Mouse (Mus musculus) limb, embryonic 15.5 days (tissue): ENCODE measurements around the gene Rab40b. TPM values are rescaled to one million over a fixed set of nuclear protein-coding genes. Genes with fewer than 3 reads are reported as not detected.
A peak's percentile ranks its signal among the peaks of the same experiment; 100 is the strongest.

Experiments used
- ATAC-seq: fragments of 200-750 bp; cut with Nextera tagmentation; 2 replicates; pipeline ENCODE4 v1.8.0; 2017; ENCODE audit warnings: low read depth, moderate TSS enrichment; ENCODE audit not compliant: insufficient number of reproducible peaks, low FRiP score, low TSS enrichment
- H3K27ac ChIP-seq: fragments of 300-500 bp; sonication (generic); 2 replicates; pipeline ENCODE4 v1.5.1; 2015; ENCODE audit warnings: moderate library complexity, mild to moderate bottlenecking, inconsistent platforms
- H3K27me3 ChIP-seq: fragments of 300-500 bp; sonication (generic); 2 replicates; pipeline ENCODE4 v1.6.1; 2015; ENCODE audit warnings: inconsistent platforms
- H3K36me3 ChIP-seq: fragments of 300-500 bp; sonication (generic); 2 replicates; pipeline ENCODE4 v1.6.1; 2015; ENCODE audit warnings: inconsistent platforms
- H3K4me1 ChIP-seq: fragments of 300-500 bp; sonication (generic); 2 replicates; pipeline ENCODE4 v1.6.1; 2015; ENCODE audit warnings: inconsistent platforms
- H3K4me2 ChIP-seq: fragments of 300-500 bp; sonication (generic); 2 replicates; pipeline ENCODE4 v1.6.1; 2015; ENCODE audit warnings: mild to moderate bottlenecking, inconsistent platforms
- H3K4me3 ChIP-seq: fragments of 300-500 bp; sonication (generic); 2 replicates; pipeline ENCODE4 v1.5.1; 2015; ENCODE audit warnings: mild to moderate bottlenecking, inconsistent platforms
- H3K9ac ChIP-seq: fragments of 300-500 bp; sonication (generic); 2 replicates; pipeline ENCODE4 v1.6.1; 2015; ENCODE audit warnings: inconsistent platforms
- H3K9me3 ChIP-seq: fragments of 300-500 bp; sonication (generic); 2 replicates; pipeline ENCODE4 v1.6.1; 2016; ENCODE audit warnings: inconsistent platforms
- WGBS: fragments of 180-500 bp; shearing (Covaris S2); methylation state at CpG from one replicate; pipeline ENCODE4 v1.1.7; 2015; 5-methylcytosine and 5-hydroxymethylcytosine counted together
- polyA plus RNA-seq: library from polyadenylated mRNA; unstranded; fragments of >200 nt; fragmentation: Nextera tagmentation; extraction: Ambion mirVana; gene quantifications from 2 replicates; pipeline ENCODE4 v1.2.1, GENCODE M21; 2015

Gene Rab40b
- polyA plus RNA-seq, 1 experiment from 2014 or later = 18.6 TPM

DNA sequence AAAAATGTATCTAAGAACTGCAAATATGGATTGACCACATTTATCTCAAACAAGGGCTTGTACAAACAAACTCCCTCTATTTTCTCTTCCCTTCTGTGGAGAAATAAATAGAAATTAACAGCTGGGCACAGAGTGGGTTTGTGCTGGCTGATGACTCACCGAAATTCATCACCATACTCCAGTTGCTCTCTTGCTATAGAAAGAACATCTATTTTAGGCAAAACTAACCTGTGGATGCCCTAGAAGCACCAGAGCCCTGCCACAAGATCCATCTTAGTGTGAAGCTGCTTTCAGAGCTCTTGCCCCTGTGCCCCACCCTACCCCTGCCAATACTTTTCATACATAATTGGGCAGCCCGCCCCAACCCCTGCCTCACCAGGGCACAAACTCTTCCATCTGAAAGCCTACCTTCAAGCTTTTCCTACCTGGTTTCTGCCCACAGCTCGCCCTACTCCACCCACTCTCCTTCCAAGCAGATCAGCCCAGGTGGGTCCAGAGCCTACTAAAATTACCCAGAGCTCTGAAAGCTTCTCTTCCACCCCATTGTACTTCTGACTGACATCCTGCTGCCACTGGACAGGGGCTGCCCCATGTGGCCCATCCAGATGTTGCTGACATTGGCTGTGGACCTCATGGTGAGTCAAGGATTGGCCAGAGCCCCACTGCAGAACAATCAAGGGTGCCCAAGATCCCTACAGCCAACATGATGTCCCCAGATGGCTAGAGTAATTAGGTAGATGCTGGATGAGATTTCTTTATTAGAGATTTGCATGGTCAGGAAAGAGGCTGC is 19.5 kb upstream of the Rab40b start:
- no peak overlapping the region for H3K27ac ChIP-seq
- H3K4me2 ChIP-seq = no peak overlapping the region
- H3K27me3 ChIP-seq = no peaks in the 10 kb centered on the region
- no peaks in the 10 kb centered on the region for H3K4me1 ChIP-seq
- H3K9me3 ChIP-seq = no peaks in the 10 kb centered on the region
- ATAC-seq = no peak
- no peaks in the 10 kb centered on the region for H3K36me3 ChIP-seq
- 79% methylated on average over 3 of the region's 3 CpGs for WGBS
- no peak overlapping the region for H3K4me3 ChIP-seq
- no peak overlapping the region for H3K9ac ChIP-seq

DNA sequence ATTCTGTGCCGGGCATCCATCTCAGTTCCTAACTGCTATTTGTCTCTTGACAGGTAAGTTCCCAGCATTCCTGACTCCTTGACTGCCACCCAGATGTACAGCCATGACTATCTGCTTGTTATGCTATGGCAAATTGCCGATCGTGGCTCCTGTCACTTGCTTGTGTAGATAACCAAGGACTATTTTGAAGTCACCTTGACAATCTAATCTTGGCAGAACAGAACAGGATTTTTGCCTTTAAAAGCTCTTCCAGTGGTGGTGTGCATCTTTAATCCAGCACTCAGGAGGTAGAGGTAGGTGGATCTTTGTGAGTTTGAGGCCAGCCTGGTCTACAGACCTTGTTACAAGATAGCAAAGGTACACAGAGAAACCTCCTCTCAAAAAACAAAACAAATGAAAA is 4.4 kb upstream of the Rab40b start:
- Histone ChIP-seq H3K4me3 (no peak overlapping the region), H3K4me2 (no peak overlapping the region), H3K36me3 (no peaks in the 10 kb centered on the region), H3K9me3 (no peaks in the 10 kb centered on the region), H3K9ac (no peak overlapping the region), H3K4me1 (peaks cover 11% of the 10 kb centered on the region), H3K27me3 (no peaks in the 10 kb centered on the region), H3K27ac (no peak overlapping the region)
- 86% methylated on average over 3 of the region's 3 CpGs for WGBS
- no peak for ATAC-seq

DNA sequence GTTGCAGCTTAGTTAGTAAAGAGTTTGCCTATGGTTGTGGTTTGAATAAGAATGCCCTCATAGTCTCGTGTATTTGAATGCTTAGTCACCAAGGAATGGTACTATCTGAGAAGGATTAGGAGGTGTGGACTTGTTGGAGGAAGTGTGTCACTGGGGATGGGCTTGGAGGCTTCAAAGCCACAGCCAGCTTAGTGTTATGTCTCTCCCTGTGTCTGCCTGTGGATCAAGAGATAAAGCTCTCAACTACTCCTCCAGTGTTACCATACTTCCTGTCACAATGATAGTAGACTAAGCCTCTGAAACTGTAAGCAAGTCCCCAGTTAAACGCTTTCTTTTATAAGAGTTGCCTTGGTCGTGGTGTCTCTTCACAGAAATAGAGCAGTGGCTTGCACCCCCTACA is 2.7 kb upstream of the Rab40b start:
- Histone ChIP-seq H3K27ac (no peak overlapping the region), H3K9me3 (no peaks in the 10 kb centered on the region), H3K4me2 (no peak overlapping the region), H3K4me1 (peaks cover 16% of the 10 kb centered on the region), H3K36me3 (no peaks in the 10 kb centered on the region), H3K27me3 (no peaks in the 10 kb centered on the region), H3K9ac (no peak overlapping the region), H3K4me3 (no peak overlapping the region)
- no peak for ATAC-seq
- 62% methylated on average over 3 of the region's 3 CpGs for WGBS

DNA sequence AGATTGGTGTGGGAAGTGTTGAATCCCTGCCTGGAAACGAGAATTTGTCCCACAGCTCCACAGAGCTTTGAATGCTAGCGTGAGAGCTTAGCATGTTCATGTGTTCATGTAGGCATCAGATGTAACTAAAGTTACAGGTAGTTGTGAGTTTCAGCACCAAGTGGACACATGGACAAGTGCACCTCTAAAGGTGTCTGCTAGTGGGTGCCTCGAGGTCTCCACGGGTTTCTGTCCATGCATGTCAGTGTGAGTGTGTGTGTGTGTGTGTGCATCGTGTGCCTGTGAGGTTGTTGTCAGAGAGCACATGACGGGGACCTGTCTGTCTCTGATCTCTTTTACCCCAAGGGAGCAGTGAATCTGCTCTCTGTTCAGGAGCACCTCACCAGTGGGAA is 499 bp upstream of the Rab40b start:
- ATAC-seq = no peak
- peak overlapping the region; percentile 83 for H3K4me2 ChIP-seq
- no peaks in the 10 kb centered on the region for H3K9me3 ChIP-seq
- H3K4me3 ChIP-seq = peak overlapping the region; percentile 63
- no peaks in the 10 kb centered on the region for H3K27me3 ChIP-seq
- no peak overlapping the region for H3K9ac ChIP-seq
- H3K4me1 ChIP-seq = peaks cover 16% of the 10 kb centered on the region
- no peaks in the 10 kb centered on the region for H3K36me3 ChIP-seq
- H3K27ac ChIP-seq = peak overlapping the region; percentile 22; the same call in 1 of the 2 replicates
- 6% methylated on average over 6 of the region's 6 CpGs for WGBS

DNA sequence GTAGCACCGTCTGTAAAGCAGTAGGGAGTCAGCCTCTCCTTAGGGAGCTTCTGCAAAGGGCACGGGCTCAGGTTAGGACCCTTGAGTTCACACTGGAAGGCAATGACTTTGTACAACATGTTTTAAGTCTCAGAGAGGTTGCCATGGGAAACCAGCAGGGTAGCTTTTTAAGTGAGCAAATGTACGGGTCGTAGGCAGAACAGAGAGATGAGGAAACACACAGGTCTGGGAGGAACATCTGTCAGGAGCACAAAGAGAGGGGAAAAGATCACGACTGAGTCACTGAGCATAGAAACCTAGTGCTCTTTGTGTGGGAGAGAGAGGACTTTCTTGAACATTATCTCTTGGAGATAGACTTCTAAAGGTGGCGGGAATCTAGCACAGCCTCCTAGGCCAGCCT is 7.8 kb downstream of the Rab40b start:
- 63% methylated on average over 6 of the region's 6 CpGs for WGBS
- Histone ChIP-seq H3K36me3 (no peaks in the 10 kb centered on the region), H3K27ac (no peak overlapping the region), H3K9ac (no peak overlapping the region), H3K9me3 (no peaks in the 10 kb centered on the region), H3K4me2 (no peak overlapping the region), H3K4me1 (no peaks in the 10 kb centered on the region), H3K27me3 (no peaks in the 10 kb centered on the region), H3K4me3 (no peak overlapping the region)
- no peak for ATAC-seq

DNA sequence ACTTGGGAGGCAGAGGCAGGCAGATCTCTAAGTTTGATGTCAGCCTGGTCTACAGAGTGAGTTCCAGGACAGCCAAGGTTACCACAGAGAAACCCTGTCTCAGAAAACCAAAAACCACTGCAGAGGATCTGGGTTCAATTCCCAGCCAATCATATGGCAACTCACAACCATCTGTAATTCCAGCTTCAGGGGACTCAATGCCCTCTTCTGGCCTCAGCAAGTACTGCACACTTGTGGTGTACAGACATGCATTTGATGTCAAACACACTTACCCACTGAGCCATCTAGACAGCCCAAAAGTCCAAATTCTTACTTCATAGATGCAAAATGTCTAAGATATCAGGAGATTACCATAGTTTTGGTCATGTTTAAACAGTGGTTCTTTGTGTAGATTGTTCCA is 9.4 kb downstream of the Rab40b start:
- Histone ChIP-seq H3K27ac (no peak overlapping the region), H3K27me3 (no peaks in the 10 kb centered on the region), H3K9ac (no peak overlapping the region), H3K4me1 (no peaks in the 10 kb centered on the region), H3K36me3 (no peaks in the 10 kb centered on the region), H3K4me2 (no peak overlapping the region), H3K4me3 (no peak overlapping the region), H3K9me3 (no peaks in the 10 kb centered on the region)
- ATAC-seq = no peak

DNA sequence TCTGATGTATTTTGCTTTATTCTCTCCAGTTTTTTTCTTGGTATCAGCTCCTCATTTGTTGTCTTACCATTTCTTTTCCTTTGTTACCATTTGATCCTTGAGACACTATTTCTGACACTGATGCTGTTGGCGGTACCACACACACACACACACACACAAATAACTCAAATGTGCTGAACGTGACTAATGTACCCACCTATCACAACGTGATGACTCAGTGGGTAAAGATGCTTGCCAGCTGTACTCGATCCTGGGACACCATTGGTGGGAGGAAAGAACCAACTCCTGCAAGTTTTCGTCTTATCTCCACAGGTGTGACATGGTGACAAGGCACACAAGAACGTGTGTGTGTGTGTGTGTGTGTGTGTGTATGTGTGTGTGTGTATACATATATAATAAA is 14.7 kb downstream of the Rab40b start:
- no peak overlapping the region for H3K4me2 ChIP-seq
- no peaks in the 10 kb centered on the region for H3K9me3 ChIP-seq
- H3K4me3 ChIP-seq = no peak overlapping the region
- no peaks in the 10 kb centered on the region for H3K4me1 ChIP-seq
- no peaks in the 10 kb centered on the region for H3K36me3 ChIP-seq
- H3K27ac ChIP-seq = no peak overlapping the region
- H3K27me3 ChIP-seq = no peaks in the 10 kb centered on the region
- no peak for ATAC-seq
- 70% methylated on average over 6 of the region's 6 CpGs for WGBS
- no peak overlapping the region for H3K9ac ChIP-seq

DNA sequence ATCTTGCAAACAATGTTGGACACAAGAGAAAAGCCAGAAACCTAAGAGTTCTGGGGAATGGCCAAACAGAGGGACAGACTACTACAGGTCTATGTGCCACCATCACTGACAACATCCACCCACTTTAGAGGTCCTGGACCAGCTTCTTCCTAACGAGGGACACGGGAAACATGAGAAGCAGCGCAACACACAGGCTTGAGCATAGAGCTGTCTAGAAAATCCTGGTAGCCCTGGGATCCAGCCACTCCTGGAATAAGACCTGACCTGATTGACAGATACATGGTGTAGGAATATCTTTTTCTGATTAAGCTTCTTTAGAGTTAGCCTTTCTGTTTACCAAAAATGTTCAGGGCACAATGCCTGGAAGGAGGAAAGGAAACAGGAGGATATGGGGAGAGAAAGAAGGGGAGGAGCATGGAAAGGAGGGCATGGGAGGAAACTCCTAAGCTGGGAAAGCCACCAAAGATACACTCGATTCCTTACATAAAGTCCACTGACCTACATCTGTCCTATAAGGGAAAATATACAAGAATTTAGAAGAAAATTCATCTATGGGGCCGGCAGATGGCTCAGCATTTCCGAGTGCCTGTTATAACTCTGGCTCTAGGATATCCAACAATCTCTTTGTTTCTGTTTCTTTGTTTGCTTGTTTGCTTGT is 17.6 kb downstream of the Rab40b start:
- WGBS = 79% methylated on average over 6 of the region's 6 CpGs
- Histone ChIP-seq H3K4me1 (no peaks in the 10 kb centered on the region), H3K27ac (no peak overlapping the region), H3K9me3 (no peaks in the 10 kb centered on the region), H3K9ac (no peak overlapping the region), H3K4me3 (no peak overlapping the region), H3K36me3 (no peaks in the 10 kb centered on the region), H3K4me2 (no peak overlapping the region), H3K27me3 (no peaks in the 10 kb centered on the region)
- no peak for ATAC-seq

DNA sequence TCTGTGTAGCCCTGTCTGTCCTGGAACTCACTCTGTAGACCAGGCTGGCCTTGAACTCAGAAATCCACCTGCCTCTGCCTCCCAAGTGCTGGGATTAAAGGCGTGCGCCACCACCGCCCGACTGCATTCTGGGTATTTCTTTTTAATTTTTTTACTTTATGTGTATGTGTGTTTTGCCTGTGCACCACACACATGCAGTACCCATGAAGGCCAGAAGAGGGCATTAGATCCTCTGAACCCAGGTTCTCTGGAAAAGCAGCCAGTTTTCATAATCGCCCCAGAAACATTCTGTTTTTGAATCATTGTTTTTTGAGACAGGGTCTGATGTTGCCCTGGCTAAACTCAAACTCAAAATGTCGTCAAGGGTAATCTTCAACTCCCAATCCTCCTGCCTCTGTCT is 18.4 kb downstream of the Rab40b start:
- no peak overlapping the region for H3K27ac ChIP-seq
- no peak for ATAC-seq
- no peak overlapping the region for H3K9ac ChIP-seq
- no peak overlapping the region for H3K4me3 ChIP-seq
- no peaks in the 10 kb centered on the region for H3K4me1 ChIP-seq
- no peaks in the 10 kb centered on the region for H3K36me3 ChIP-seq
- no peaks in the 10 kb centered on the region for H3K9me3 ChIP-seq
- H3K4me2 ChIP-seq = no peak overlapping the region
- 59% methylated on average over 6 of the region's 6 CpGs for WGBS
- no peaks in the 10 kb centered on the region for H3K27me3 ChIP-seq

DNA sequence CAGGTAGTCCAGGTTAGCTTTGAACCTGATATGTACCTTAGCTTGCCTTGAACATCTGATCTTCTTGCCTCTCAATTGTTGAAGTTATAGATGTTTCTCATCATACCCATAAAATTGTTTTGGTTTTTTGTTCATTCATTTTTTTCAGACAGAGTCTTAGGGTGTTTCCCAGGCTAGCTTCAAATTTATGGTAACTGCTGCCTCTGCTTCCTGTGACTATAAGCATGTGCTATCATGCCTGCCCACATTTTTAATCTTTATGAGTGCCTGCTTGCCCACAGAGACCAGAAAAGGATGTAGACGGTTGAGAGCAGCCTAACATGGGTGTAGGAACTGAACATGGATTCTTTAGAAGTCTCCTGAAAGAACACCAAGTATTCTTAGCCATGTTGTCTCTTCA is 19.3 kb downstream of the Rab40b start:
- no peaks in the 10 kb centered on the region for H3K36me3 ChIP-seq
- H3K9ac ChIP-seq = no peak overlapping the region
- H3K27ac ChIP-seq = no peak overlapping the region
- H3K4me3 ChIP-seq = no peak overlapping the region
- no peaks in the 10 kb centered on the region for H3K9me3 ChIP-seq
- 59% methylated on average over 1 of the region's 1 CpGs for WGBS
- no peak overlapping the region for H3K4me2 ChIP-seq
- H3K4me1 ChIP-seq = no peaks in the 10 kb centered on the region
- no peaks in the 10 kb centered on the region for H3K27me3 ChIP-seq
- no peak for ATAC-seq

DNA sequence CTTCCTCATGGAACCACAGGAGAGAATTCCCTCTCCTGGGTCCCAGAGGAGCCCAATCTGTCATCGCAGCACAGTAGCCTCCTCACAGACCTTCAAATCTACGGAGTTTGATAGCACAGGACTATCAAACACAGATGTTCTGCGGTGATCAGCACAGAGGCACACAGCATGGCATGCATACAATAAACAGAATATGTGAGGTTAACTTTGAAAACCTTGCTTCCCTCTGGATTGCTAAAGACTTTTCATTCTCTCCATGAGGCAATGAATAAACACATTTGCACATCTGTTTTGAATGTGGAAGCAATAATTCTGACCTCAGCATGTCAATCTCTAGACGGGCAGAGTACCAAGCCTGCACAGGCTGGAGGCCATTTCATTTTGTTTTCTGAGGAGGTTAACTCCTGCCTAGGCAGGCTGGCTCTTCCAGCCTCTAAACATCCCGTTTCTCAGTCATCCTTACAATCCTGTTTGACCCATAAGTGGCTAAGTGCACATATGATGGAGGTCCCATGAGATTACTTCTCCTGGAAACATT is 20.8 kb downstream of the Rab40b start:
- no peak overlapping the region for H3K9ac ChIP-seq
- no peak overlapping the region; the same call in 1 of the 2 replicates for H3K4me2 ChIP-seq
- WGBS = 38% methylated on average over 5 of the region's 5 CpGs
- no peaks in the 10 kb centered on the region for H3K9me3 ChIP-seq
- no peaks in the 10 kb centered on the region for H3K27me3 ChIP-seq
- peak; percentile 24; the same call in 1 of the 2 replicates for ATAC-seq
- no peak overlapping the region for H3K4me3 ChIP-seq
- H3K36me3 ChIP-seq = no peaks in the 10 kb centered on the region
- no peak overlapping the region for H3K27ac ChIP-seq
- no peaks in the 10 kb centered on the region for H3K4me1 ChIP-seq

DNA sequence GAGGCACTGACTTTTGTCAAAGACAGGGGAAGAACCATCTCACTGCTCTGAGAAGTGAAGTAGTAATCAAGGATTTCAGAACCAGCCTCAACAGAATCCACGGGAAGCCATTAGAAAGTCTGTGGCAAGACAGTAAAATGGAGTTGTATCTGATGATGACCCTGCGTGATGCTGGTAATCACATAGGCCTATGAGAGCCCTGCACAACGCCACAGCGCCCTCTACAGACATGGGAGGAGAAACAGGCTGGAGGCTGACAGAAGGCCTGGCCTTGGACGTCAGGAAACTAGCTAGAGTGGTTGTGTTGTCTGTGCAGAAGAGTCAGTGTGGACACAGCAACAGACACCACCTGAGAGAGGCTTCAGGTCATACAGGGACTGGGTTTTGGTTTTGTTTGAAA is 25.8 kb downstream of the Rab40b start:
- Histone ChIP-seq H3K4me3 (no peak overlapping the region), H3K4me1 (no peaks in the 10 kb centered on the region), H3K27ac (no peak overlapping the region), H3K9me3 (no peaks in the 10 kb centered on the region), H3K4me2 (no peak overlapping the region), H3K9ac (no peak overlapping the region), H3K27me3 (no peaks in the 10 kb centered on the region), H3K36me3 (no peaks in the 10 kb centered on the region)
- 38% methylated on average over 5 of the region's 5 CpGs for WGBS
- ATAC-seq = no peak
